Mouse (Mus musculus): ENCODE measurements at regions not wholly inside any gene's neighbourhood (a gene's known extent, or its start where the extent isn't known, plus 50 kb on each side); places are given as distances from the start of the nearest gene placed in this dataset.
A peak's percentile ranks its signal among the peaks of the same experiment; 100 is the strongest.

GRCm38 (mm10) chr6:31268057-31268456 is 130.5 kb upstream of the Mkln1 start:
- whole genome bisulfite sequencing, result 44% methylated on average over 2 of the region's 2 CpGs
- Histone ChIP-seq H3K27ac (no peak overlapping the region), H3K4me3 (replicated peaks; ENCODE audit: low read depth, low read length) (no peak overlapping the region), H3K9me3 (replicated peaks; ENCODE audit: low read length) (no peaks in the 10 kb centered on the region), H3K27me3 (ENCODE audit: insufficient read depth, low read length) (no peaks in the 10 kb centered on the region), H3K36me3 (ENCODE audit: insufficient read depth, low read length) (no peaks in the 10 kb centered on the region), H3K4me1 (replicated peaks; ENCODE audit: insufficient read depth, low read length) (no peaks in the 10 kb centered on the region), H3K9ac (ENCODE audit: low read depth, low read length) (no peak overlapping the region), H3K4me2 (ENCODE audit: low read length) (no peak overlapping the region)
- TF ChIP-seq CTCF (IDR thresholded peaks at IDR 0.05; ENCODE audit: low read depth), result no peak
- ATAC-seq (replicated peaks; ENCODE audit: low FRiP score, low read depth) (no peak), DNase-seq (ENCODE audit: low spot score) (no peak)

- 31% methylated on average over 5 of the region's 5 CpGs for WGBS
- Histone ChIP-seq H3K9ac (ENCODE audit: low read depth, low read length) (no peak overlapping the region), H3K4me3 (replicated peaks; ENCODE audit: low read depth, low read length) (no peak overlapping the region), H3K4me2 (ENCODE audit: low read length) (no peak overlapping the region), H3K27ac (no peak overlapping the region), H3K36me3 (ENCODE audit: insufficient read depth, low read length) (no peaks in the 10 kb centered on the region), H3K27me3 (ENCODE audit: insufficient read depth, low read length) (no peaks in the 10 kb centered on the region), H3K4me1 (replicated peaks; ENCODE audit: insufficient read depth, low read length) (no peaks in the 10 kb centered on the region), H3K9me3 (replicated peaks; ENCODE audit: low read length) (no peaks in the 10 kb centered on the region)
- no peak for DNase-seq (ENCODE audit: low spot score)
- TF ChIP-seq CTCF (IDR thresholded peaks at IDR 0.05; ENCODE audit: low read depth), result no peak
- no peak for ATAC-seq (replicated peaks; ENCODE audit: low FRiP score, low read depth)
Measured at GRCm38 (mm10) chr6:31273816-31274215, 124.7 kb upstream of the Mkln1 start.

DNA sequence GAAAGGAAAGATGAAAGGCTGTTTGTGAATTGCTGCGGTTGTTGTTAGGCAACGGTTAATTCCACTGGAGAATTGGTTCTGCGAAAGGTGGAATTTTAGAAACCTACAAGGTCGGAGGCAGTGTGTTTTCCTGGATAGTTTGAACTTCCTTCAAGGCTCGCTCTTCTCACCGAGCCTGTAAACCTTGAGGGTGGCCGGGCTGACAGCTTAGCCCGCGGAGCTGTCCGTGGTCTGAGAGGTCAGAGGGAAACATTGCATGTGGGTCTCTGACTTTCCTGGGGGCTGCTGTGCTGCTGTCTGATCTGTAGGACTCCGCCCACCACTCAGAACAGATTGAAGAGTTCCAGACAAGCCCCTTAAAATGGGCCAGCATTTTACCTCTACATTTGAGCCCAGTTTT is 124.3 kb upstream of the Mkln1 start:
- H3K4me3 ChIP-seq (replicated peaks; ENCODE audit: low read depth, low read length), result no peak overlapping the region
- TF ChIP-seq CTCF (IDR thresholded peaks at IDR 0.05; ENCODE audit: low read depth), result no peak
- 10% methylated on average over 11 of the region's 11 CpGs for WGBS
- no peak overlapping the region for H3K27ac ChIP-seq
- H3K9me3 ChIP-seq (replicated peaks; ENCODE audit: low read length), result no peaks in the 10 kb centered on the region
- no peak overlapping the region for H3K4me2 ChIP-seq (ENCODE audit: low read length)
- H3K36me3 ChIP-seq (ENCODE audit: insufficient read depth, low read length), result no peaks in the 10 kb centered on the region
- peak; percentile 40 for DNase-seq (ENCODE audit: low spot score)
- no peaks in the 10 kb centered on the region for H3K27me3 ChIP-seq (ENCODE audit: insufficient read depth, low read length)
- ATAC-seq (replicated peaks; ENCODE audit: low FRiP score, low read depth), result no peak
- H3K4me1 ChIP-seq (replicated peaks; ENCODE audit: insufficient read depth, low read length), result no peaks in the 10 kb centered on the region
- H3K9ac ChIP-seq (ENCODE audit: low read depth, low read length), result no peak overlapping the region

DNA sequence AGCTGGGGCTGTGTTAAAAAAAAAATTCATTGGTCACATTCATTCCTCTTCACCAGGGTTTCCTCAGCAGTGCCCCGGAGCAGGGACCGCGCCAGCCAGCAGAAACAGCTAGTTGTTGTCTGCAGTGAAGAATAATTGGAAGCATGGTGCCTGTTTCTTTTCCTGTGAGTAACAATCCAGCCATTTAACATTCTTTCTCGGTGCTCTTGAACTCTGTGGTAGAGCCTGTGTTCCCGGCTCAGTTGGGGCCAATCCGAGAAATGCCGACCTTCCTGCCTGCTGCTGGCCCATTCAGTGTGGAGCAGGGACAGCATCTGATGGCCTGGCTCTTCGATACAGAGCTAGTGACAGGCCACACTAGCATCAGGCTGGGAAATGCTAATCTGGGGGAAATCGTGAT is 120.7 kb upstream of the Mkln1 start:
- Histone ChIP-seq H3K36me3 (ENCODE audit: insufficient read depth, low read length) (no peaks in the 10 kb centered on the region), H3K27ac (no peak overlapping the region), H3K9ac (ENCODE audit: low read depth, low read length) (no peak overlapping the region), H3K9me3 (replicated peaks; ENCODE audit: low read length) (no peaks in the 10 kb centered on the region), H3K27me3 (ENCODE audit: insufficient read depth, low read length) (no peaks in the 10 kb centered on the region), H3K4me2 (ENCODE audit: low read length) (no peak overlapping the region), H3K4me3 (replicated peaks; ENCODE audit: low read depth, low read length) (no peak overlapping the region), H3K4me1 (replicated peaks; ENCODE audit: insufficient read depth, low read length) (no peaks in the 10 kb centered on the region)
- 73% methylated on average over 9 of the region's 9 CpGs for WGBS
- ATAC-seq (replicated peaks; ENCODE audit: low FRiP score, low read depth), result no peak
- no peak for TF ChIP-seq CTCF (IDR thresholded peaks at IDR 0.05; ENCODE audit: low read depth)
- no peak for DNase-seq (ENCODE audit: low spot score)

- Histone ChIP-seq H3K4me1 (replicated peaks; ENCODE audit: insufficient read depth, low read length) (no peaks in the 10 kb centered on the region), H3K4me2 (ENCODE audit: low read length) (no peak overlapping the region), H3K27ac (no peak overlapping the region), H3K9me3 (replicated peaks; ENCODE audit: low read length) (no peaks in the 10 kb centered on the region), H3K4me3 (replicated peaks; ENCODE audit: low read depth, low read length) (no peak overlapping the region), H3K9ac (ENCODE audit: low read depth, low read length) (no peak overlapping the region), H3K36me3 (ENCODE audit: insufficient read depth, low read length) (no peaks in the 10 kb centered on the region), H3K27me3 (ENCODE audit: insufficient read depth, low read length) (no peaks in the 10 kb centered on the region)
- TF ChIP-seq CTCF (IDR thresholded peaks at IDR 0.05; ENCODE audit: low read depth), result no peak
- no peak for DNase-seq (ENCODE audit: low spot score)
- WGBS, result 50% methylated on average over 8 of the region's 8 CpGs
- no peak for ATAC-seq (replicated peaks; ENCODE audit: low FRiP score, low read depth)
Measured at GRCm38 (mm10) chr6:31283973-31284372, 114.6 kb upstream of the Mkln1 start.

GRCm38 (mm10) chr6:31284390-31284789 is 114.1 kb upstream of the Mkln1 start:
- H3K4me1 ChIP-seq (replicated peaks; ENCODE audit: insufficient read depth, low read length), result no peaks in the 10 kb centered on the region
- H3K27me3 ChIP-seq (ENCODE audit: insufficient read depth, low read length), result no peaks in the 10 kb centered on the region
- DNase-seq (ENCODE audit: low spot score) (no peak), ATAC-seq (replicated peaks; ENCODE audit: low FRiP score, low read depth) (no peak)
- H3K36me3 ChIP-seq (ENCODE audit: insufficient read depth, low read length), result no peaks in the 10 kb centered on the region
- TF ChIP-seq CTCF (IDR thresholded peaks at IDR 0.05; ENCODE audit: low read depth), result no peak
- H3K27ac ChIP-seq, result no peak overlapping the region
- H3K4me2 ChIP-seq (ENCODE audit: low read length), result no peak overlapping the region
- no peaks in the 10 kb centered on the region for H3K9me3 ChIP-seq (replicated peaks; ENCODE audit: low read length)
- no peak overlapping the region for H3K4me3 ChIP-seq (replicated peaks; ENCODE audit: low read depth, low read length)
- 85% methylated on average over 10 of the region's 10 CpGs for WGBS
- no peak overlapping the region for H3K9ac ChIP-seq (ENCODE audit: low read depth, low read length)

- no peak for TF ChIP-seq CTCF (IDR thresholded peaks at IDR 0.05; ENCODE audit: low read depth)
- DNase-seq (ENCODE audit: low spot score) (no peak), ATAC-seq (replicated peaks; ENCODE audit: low FRiP score, low read depth) (no peak)
- H3K4me3 ChIP-seq (replicated peaks; ENCODE audit: low read depth, low read length), result no peak overlapping the region
- H3K4me2 ChIP-seq (ENCODE audit: low read length), result no peak overlapping the region
- WGBS, result 84% methylated on average over 19 of the region's 19 CpGs
- no peaks in the 10 kb centered on the region for H3K27me3 ChIP-seq (ENCODE audit: insufficient read depth, low read length)
- no peaks in the 10 kb centered on the region for H3K36me3 ChIP-seq (ENCODE audit: insufficient read depth, low read length)
- no peak overlapping the region for H3K9ac ChIP-seq (ENCODE audit: low read depth, low read length)
- no peak overlapping the region for H3K27ac ChIP-seq
- no peaks in the 10 kb centered on the region for H3K4me1 ChIP-seq (replicated peaks; ENCODE audit: insufficient read depth, low read length)
- H3K9me3 ChIP-seq (replicated peaks; ENCODE audit: low read length), result no peaks in the 10 kb centered on the region
Measured at GRCm38 (mm10) chr6:31285064-31285463, 113.5 kb upstream of the Mkln1 start.

Measured in kidney, postnatal 0 days (tissue).